Mouse (Mus musculus) gastrocnemius, adult 18-20 months (tissue): Measurements from ENCODE around the gene Meis2. TPM values are rescaled to one million over a fixed set of nuclear protein-coding genes. Genes with fewer than 3 reads are reported as not detected.

ENCODE experiments used
- DNase-seq: peaks from one replicate; pipeline ENCODE4 v3.0.0; 2021; ENCODE audit warnings: low spot score
- total RNA-seq, 2 experiments: library from RNA; stranded (reverse); gene quantifications; 2 replicates each; pipeline ENCODE4 v1.2.3; 2021

The Meis2 gene
- total RNA-seq, 2 experiments from 2014 or later: 1.3 to 1.4 TPM

DNA sequence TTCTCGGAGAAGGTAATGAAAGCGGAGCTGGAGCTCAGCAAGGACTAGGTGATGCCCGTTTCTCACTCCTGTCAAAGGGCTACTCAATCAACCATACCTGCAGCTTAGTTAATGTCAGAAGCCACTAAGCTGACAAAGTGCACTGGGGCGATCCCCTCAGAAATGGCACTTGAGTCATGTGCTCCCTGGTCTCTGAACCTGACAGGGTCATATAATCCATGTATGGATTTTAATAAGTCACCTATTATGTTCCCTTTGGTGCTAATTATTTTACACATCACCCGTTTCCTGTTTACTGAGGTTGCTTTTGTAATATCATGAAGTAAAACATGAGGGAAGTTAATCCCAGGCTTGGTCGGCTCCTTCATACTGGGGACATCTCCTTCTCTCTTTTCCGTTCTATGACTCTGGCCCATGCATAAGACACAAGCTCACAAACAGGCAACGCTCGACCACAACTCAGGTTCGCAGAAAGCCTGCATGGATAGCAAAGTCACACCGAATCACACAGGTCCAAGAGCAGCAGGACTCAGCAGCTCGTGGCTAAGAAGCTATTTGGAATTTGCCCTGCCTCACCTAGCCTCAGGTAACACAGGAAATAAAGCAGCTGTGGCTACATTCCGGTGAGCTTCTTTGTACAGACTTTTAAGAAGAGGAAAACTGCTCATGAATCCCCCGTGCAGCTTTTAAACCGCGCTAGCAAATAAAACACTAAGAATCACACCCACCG, 153.6 kb downstream of the Meis2 start:
- no peak for DNase-seq

DNA sequence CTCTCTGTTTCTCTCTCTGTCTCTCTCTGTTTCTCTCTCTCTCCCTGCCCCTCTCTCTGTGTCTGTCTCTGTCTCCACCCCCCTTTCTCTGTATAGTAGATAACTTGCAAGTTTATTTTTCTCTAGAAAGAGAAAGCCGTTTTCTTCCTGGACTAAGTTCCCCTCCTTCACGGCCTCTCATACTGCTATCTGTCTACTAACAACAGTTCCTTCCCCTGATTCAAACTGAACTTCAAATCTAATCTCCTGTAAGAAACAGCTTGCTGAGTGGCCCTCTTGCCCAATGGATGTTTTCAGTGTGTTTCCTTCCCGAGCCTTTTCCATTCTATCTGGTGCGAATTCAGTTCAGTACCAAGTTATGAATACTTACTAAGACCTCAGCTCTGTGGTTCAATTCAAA, 155.4 kb downstream of the Meis2 start:
- no peak for DNase-seq

DNA sequence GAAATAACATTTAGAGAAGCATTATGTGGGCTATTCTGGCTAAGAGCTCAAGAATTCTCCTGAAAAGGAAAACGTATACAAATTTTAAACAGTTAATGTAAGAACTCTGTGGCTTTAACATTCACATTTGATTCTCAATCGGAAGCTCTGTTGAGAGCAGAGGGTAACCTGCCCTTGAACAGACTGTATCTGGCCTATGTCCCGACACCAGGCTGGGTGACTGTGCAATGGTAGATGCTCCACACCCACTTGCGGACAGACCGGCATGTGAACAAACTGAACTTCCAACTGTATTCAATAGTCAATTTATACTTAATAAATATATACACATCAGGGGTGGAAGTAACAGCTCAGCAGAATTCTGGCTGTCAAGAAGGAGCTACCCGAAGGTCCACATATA, 164.6 kb downstream of the Meis2 start:
- DNase-seq: no peak

DNA sequence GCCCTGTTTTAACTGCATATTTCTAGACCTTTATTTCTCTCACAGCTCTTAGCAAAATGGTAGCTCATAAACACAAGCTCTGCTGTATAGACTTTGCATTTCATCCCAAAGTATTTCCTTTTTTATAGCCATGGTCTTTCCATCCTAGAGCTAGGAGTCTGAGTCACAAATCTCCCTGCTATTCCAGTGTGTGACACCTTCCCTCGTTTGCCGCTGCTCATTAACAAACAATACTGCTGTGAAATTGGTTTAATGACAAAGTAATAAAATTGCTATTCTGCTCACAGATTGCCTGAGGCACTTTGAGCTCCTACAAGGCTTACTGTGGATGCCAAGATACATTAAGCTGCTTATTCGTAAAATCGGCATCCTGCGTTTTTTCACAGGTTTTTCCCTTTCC, 168.1 kb downstream of the Meis2 start:
- no peak for DNase-seq

DNA sequence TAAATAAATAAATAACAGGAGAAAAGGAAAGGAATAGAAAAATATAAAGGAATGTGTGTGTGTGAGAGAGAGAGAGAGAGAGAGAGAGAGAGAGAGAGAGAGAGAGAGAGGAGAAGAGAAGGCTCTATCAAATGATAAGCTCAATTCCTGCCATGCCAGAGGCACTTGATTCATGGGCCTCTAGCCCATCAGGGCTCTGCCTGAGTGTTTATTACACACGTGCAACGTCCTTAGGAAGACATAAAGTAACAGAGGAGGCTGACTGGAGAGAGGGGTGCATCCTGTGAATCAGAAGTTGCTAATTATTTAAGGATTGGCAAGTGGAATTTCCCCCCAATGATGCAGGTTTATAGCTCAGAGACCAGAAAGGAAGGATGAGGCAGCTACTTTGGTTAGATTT, 168.6 kb downstream of the Meis2 start:
- no peak for DNase-seq

DNA sequence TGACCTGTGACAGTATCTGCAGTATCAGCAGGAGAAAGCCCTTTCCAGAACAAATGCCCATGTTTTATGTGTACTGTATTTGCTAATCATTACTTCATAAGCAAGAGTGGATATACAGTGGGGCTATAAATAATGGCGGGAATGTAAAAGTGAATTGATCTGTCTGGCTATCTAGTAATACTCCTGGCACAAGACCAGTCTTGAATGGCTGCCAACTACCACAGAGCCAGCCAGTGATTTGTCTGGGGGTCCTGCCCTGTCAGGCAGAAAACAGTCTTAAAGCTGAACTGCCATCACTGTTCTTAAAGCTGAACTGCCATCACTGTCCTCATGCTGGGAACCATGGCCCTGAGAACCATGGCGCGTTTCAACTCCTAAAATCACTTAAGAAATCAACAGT, 169.9 kb downstream of the Meis2 start:
- no peak for DNase-seq

DNA sequence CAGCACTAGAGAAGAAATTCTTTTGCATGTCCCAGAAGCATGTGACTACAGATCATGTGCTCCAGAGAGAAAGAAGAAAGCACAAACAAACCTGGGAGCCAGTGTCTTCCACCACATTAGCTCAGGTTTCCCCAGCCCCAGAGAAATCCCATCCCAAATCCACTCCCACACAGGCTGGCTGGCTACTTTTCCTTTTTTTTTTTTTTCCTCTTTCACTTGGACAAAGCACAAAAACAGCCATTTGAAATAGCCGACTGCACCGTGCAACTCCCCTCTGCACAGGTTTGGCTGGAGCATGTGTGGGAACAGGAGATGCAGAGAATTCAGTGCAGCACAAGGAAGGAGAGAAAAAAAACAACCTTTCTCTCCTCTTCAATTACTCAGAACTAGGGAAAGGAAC, 170.4 kb downstream of the Meis2 start:
- no peak for DNase-seq

DNA sequence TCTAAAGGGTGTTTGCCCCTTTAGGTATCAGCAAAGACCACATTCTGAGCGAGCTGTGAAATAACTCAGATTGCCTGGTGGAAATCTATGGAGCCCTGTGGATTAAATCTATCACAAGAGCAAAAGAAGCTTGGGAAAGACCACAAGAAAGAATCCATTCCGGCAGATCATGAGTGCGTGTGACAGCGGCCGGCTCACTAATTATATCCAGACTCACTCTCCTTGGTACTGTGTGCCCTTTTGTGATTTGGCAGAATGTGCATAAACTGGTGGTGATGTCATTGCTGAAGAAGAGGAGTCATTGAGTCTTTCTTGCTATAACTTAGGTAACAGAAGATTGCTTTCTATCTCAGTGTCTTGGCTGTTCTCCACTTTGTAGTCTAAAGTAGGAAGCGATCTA, 172.5 kb downstream of the Meis2 start:
- no peak for DNase-seq

DNA sequence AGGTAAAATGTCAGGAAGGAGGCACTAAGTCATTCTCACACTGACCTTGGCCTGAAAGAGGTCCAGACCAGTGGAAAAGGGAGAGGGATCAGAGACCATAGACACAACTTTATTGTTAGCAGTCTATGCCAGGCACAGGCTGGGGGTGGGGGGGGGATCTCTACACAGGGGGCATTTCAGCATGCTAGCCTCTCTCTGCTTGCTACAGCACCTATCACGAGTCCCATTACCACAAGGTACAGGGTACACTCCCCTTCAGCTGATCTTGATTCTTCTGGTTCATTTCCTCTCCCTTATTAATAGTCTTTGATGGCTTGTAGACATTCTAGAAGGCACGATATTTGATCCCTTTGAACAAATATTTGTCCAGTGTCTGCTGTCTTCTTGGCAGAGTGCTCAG, 174.9 kb downstream of the Meis2 start:
- no peak for DNase-seq

DNA sequence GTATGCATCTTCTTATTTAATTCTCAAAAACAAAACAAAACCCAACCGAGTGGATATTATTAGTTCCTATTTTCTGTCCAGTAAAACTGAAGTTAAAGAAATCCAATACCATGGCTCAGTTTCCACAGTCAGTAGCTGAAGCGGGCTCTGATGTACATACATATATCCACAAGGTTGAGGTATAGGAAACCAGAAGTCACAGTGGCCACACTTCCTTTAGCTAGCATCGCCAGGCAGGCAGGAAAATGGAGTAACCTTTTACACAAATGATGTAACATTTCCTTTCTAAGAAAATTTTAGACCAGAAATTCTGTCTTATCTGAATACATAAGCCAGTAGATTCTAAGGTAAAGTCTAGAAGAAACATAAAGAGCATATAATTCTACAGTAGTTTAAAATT, 175.6 kb downstream of the Meis2 start:
- DNase-seq: no peak

DNA sequence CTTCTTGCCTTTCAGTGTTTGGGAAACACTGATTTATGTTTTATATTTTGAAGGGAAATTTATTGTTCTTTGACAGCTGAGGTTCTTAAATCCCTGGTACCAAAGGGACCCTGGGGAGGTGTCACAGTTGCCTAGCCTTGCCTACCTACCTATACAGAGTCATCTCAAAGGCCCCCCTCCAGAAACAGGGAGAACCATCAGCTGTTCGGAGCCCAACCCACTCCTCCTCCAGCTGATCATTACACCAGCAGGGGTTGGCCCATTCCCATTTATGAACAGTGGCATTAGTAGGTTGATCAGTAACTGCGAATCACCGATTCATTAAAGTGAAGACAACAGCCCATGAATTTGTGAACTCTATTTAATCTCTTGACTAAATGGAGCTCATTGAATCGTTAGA, 176.4 kb downstream of the Meis2 start:
- DNase-seq: no peak

DNA sequence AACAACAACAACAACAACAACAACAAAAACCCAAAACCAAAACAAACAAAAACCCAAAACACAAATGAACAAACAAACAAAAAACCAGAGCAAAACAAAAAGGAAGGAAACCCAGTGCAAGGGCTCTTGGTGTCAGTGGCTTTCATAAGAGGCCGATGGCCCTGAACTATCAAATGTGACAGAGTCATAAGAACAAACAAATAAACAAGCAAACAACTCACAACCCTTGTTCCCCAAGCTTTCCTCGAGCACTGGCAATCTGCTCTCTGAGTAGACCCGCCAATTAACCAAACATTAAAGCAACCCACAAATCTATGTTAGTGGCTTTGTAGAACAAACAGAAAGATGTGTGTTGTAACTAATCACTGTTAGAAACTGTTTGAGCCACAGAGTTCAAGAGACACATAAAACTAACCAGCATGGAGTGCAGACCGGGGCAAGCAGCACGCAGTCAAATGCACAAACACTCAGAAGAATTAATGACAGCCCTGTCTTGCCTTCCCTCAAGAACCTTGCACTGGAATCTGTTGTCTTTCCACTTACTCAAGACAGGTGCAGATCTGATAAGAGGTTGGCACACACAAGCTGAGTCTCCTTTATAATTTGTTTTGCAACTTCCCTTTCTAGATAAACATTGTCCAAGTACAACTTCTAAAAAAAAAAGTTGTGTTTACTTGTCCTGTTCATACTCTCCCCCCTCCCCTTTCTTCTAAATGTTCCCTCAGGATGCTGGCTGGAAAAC, 177.1 kb downstream of the Meis2 start:
- DNase-seq: no peak

DNA sequence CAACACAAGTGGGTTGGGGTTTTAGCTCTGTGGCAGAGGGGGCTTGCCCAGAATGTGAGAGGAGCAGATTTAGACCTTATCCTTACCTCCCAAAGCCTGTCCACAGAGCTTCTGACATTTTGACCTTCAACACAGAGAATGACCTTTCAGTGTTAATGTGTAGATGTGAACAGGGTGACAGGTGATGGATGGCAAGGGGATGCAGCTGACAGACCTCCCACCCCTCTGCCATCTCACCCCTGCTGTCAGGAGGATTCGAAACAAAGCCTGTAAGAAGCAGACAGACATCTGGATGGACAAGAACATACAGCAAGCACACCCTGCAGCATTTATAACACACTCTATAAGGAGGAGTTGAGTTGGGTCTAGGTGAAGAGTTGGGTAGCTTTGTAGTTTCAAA, 178.0 kb downstream of the Meis2 start:
- no peak for DNase-seq

DNA sequence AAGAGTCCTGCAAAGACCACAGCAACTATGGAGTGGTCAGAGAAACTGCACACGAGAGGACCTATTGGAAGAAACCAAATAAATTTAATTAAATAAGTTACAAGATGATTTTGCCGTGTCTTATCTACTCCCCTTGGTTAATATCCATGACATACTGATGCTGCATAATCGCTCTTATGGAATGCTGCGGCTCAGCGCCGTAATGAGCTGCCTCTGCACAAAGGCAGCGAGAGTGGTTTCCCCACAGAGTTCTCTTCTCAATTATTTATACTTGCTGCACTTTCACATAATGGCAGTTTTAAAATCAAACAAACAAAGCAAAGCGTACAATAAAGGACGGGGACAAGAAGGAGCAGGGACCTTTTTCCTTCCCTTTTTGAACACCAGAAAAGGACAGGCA, 181.5 kb downstream of the Meis2 start:
- DNase-seq: no peak

DNA sequence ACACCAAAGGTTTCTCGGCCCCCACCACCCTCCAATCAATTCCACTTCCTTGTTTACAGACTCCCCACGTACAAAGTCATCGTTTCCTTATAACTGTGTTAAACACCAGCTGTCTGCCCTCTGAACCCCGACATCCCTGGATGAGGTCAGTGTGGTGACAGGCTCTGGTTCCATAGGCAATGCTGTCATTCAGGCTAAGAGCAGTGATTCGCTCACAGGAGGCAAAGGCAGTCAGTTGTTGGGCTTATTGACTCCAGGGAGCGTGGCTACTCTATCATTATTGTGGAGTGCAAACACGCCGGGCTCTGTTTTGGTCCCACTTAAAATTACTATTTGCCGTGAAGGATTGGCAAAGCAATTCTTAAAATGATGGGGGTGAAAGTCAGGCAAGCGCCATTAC, 182.1 kb downstream of the Meis2 start:
- no peak for DNase-seq

DNA sequence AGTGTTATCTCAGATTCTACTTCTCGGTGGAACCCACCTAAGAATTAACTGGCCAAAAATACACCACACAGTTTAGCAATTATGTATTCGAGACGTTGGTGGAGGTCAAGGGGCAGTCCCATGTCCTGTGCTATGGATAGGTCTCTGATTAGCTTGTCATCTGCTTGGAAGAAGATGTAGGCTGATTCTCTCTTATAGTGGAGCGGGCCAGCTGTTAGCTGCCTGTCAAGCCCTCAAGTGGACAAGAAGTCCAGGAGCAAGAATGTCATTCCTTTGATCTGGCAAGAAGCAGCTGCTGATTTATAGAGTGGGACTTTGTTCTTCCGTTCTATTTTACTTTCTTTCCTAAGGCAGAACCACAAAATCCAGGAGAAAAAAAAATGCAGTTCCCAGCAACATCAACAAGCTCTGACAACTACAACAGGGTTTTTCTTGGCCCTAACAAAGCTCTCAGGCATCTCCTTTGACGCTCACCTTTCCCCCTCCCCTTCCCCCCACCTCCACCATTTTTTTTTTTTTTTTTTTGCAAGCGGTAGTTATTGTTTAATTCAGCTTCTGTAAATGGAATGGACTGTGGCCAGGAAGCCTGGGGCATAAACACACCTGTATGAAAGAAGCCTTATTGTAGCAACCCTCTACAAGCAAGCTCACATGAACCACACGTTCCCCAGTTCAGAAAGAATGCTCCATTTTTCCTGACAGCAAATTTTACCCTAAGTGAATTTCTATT, 189.7 kb downstream of the Meis2 start:
- DNase-seq: no peak

DNA sequence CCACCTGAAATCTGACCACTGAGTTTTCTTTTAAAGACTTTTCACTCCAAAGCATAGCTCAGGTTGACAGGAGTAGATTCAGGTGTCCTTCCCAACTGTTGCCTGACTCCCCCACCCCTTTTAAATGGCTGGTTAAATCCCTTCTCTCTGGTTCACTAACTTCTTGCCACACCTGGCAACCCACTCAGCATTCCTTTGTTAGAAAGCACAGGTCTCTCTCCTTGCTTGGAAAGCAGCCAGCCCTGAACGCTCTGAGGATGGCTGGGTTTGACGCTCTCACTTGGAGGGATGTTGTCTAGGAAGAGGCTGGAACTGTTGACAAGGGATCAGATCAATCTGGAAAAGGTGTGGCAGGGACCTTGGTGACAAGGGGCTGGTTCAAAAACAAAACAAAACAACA, 192.8 kb downstream of the Meis2 start:
- DNase-seq: no peak

DNA sequence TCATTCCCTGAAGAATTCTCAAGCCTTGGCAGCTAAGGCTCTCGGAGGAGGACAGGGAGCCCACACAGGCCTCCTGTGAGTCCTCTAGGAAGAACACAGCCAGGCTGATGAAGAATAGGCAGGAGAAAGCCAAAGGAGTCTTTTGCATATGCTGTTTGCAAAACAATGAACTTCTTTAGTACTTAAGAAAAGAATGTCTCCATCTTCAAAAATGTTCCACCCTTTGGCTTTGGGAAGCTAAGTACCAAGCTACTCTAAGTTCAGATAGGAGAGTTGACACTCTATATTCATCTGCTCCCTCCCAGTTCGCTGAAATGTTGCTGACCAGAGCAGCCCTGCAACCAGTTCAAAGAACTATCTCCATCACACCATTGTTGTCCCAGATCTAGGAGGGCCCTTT, 195.7 kb downstream of the Meis2 start:
- DNase-seq: no peak

DNA sequence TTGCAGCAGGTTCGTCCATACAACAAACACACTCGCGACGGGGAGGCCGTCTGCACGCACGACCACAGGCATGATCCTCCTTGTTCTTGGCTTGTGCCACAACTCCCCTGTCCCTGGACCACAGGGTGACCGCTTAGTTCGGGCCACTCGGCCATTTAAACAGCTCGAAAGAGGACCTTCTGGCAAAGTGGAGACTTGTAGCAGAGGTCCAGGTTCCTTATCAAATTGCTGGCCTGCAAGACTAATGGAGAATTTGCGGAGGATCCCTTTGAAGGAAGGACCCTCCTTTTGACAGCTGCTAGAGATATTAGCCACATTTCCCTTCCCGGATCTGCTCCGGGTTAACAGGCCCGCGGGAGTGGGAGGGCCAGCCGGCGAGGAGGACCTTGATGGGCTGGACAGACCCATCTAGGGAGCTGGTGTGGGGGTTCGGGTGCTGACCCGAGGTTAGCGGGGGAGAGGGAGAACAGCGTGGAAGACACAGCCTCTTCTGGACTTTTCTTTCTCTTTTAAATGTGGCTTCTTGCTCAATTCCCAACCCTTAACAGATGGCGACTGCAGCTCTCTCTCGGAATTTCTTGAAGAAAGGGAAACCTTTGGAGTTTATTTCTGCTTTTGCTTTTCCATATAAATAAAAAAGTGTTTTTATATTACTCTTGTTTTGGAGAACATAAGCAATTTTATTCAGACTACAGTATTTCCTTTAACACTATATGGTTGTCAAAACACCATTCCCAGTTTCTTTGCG, 204.9 kb downstream of the Meis2 start:
- no peak for DNase-seq

DNA sequence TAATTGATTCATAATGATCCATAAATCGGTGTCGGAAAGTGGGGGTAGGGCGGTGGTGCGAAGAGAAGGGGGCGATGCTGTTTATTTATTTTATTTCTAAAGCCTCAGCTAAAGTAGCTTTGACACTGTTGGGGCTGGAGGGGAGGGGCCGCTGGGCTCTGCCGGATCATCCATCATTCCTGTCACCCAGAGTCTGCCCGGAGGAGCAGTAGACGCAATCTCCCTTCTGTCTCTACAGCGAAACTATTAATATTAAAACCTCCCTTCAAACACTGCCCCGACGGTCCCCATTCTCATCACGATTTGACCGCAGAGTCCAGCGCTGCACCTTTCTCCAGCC, 205.5 kb downstream of the Meis2 start:
- no peak for DNase-seq

DNA sequence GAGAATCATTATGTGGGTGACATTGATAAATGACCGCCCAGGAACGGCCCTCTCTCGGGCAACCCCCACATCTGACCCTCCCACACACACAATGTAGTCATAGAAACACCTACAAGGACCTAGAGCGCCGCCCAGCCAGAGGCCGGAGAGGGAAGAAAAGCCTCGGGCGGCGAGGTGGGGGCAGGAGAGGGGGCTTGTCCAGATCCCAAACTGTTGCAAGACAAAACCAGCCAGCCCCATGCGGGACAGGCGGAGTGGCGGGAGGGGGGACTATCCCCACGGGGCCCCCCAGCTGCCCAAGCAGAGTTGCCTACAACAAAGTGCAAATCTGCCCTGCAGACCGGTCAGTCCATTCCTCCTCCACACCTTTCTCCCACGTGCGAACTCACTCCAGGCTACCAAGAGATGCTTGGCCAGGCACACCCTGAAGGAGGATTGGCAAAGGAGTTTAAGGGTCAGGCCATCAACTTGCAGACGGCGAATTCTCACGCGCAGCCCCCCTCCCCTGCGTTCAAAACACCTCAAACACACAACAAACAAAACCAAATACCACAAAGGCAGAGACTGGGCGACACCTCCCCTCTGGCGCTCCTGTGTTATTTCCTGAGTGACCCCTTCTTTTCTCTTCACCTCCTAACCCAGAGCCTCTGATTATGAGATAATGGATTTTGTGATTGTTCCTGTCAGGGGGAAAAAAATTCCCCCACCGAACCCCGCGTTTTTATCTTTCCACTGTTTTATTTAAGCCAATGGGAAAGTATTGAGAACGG, 206.1 kb downstream of the Meis2 start:
- DNase-seq: no peak
